Mouse (Mus musculus) right cerebral cortex, postnatal 36 days (tissue): Measurements from ENCODE around the gene Plagl2.

ENCODE experiments used
- DNase-seq, 2 experiments: peaks; one replicate each; pipeline ENCODE4 v3.0.0; 2022; ENCODE audit warnings: low spot score in 2 of 2, mixed read lengths in 1 of 2

The Plagl2 gene

GRCm38 (mm10) chr2:153239021-153239859, 2.0 kb downstream of the Plagl2 start:
- DNase-seq: no peak

GRCm38 (mm10) chr2:153238406-153238805, 2.8 kb downstream of the Plagl2 start:
- DNase-seq: no peak

- DNase-seq: no peak
These were observed 3.3 kb downstream of the Plagl2 start for GRCm38 (mm10) chr2:153237891-153238290.

GRCm38 (mm10) chr2:153237193-153237592, 4.0 kb downstream of the Plagl2 start:
- no peak for DNase-seq

- no peak for DNase-seq
These were observed 12.7 kb downstream of the Plagl2 start for GRCm38 (mm10) chr2:153228523-153228922.

- no peak for DNase-seq
These were observed 13.3 kb downstream of the Plagl2 start for GRCm38 (mm10) chr2:153227959-153228358.

- DNase-seq: no peak
These were observed 15.7 kb downstream of the Plagl2 start for GRCm38 (mm10) chr2:153225595-153225953.

GRCm38 (mm10) chr2:153224946-153225594, 16.2 kb downstream of the Plagl2 start, which contains the start of gene Tspyl3:
Gene Tspyl3, minus strand, starts transcription at chr2:153225441.
- peak; percentile 36 to 53 for DNase-seq

GRCm38 (mm10) chr2:153222566-153222965, 18.7 kb downstream of the Plagl2 start:
- DNase-seq: no peak

GRCm38 (mm10) chr2:153222130-153222529, 19.1 kb downstream of the Plagl2 start:
- DNase-seq: no peak

GRCm38 (mm10) chr2:153221620-153222019, 19.6 kb downstream of the Plagl2 start:
- no peak for DNase-seq

GRCm38 (mm10) chr2:153218516-153218915, 22.7 kb downstream of the Plagl2 start:
- no peak for DNase-seq

- DNase-seq: no peak
These were observed 23.3 kb downstream of the Plagl2 start for GRCm38 (mm10) chr2:153217826-153218340.

- DNase-seq: no peak
These were observed 25.8 kb downstream of the Plagl2 start for GRCm38 (mm10) chr2:153215421-153215820.

GRCm38 (mm10) chr2:153214771-153215259, 26.4 kb downstream of the Plagl2 start:
- DNase-seq: no peak

- DNase-seq: no peak
These were observed 27.9 kb downstream of the Plagl2 start for GRCm38 (mm10) chr2:153213351-153213750.

- DNase-seq: no peak
These were observed 29.8 kb downstream of the Plagl2 start for GRCm38 (mm10) chr2:153211451-153211850.

- no peak for DNase-seq
These were observed 31.9 kb downstream of the Plagl2 start for GRCm38 (mm10) chr2:153209286-153209685.

- DNase-seq: no peak
These were observed 33.1 kb downstream of the Plagl2 start for GRCm38 (mm10) chr2:153208149-153208548.

- DNase-seq: no peak
These were observed 38.5 kb downstream of the Plagl2 start for GRCm38 (mm10) chr2:153202766-153203165.

GRCm38 (mm10) chr2:153199114-153199513, 42.1 kb downstream of the Plagl2 start:
- DNase-seq: no peak

- no peak for DNase-seq
These were observed 42.7 kb downstream of the Plagl2 start for GRCm38 (mm10) chr2:153198485-153198884.

GRCm38 (mm10) chr2:153194255-153194654, 47.0 kb downstream of the Plagl2 start:
- DNase-seq: no peak
